Mouse (Mus musculus) embryonic fibroblast, embryonic 13.5 days (primary cell): ENCODE measurements around the gene Strn4.

Source experiments
- CTCF ChIP-seq: IDR thresholded peaks from 2 replicates; pipeline ENCODE4 v1.5.1; 2011; ENCODE audit warnings: mild to moderate bottlenecking, control low read depth, low read length, moderate library complexity, borderline replicate concordance; ENCODE audit not compliant: insufficient read depth
- POLR2A ChIP-seq: IDR thresholded peaks from 2 replicates; pipeline ENCODE4 v1.6.1; 2011; ENCODE audit warnings: low read depth, mild to moderate bottlenecking, control low read depth, low read length, moderate library complexity

GRCm38 (mm10) chr7:16784498-16784976 is 31.2 kb upstream of the Strn4 start:
- TF ChIP-seq CTCF, result no peak
- TF ChIP-seq POLR2A, result peak; percentile 56; the same call in 1 of the 2 replicates
